Mouse (Mus musculus): Measurements from ENCODE around the gene Scn3a.

Scn3a gene

DNA sequence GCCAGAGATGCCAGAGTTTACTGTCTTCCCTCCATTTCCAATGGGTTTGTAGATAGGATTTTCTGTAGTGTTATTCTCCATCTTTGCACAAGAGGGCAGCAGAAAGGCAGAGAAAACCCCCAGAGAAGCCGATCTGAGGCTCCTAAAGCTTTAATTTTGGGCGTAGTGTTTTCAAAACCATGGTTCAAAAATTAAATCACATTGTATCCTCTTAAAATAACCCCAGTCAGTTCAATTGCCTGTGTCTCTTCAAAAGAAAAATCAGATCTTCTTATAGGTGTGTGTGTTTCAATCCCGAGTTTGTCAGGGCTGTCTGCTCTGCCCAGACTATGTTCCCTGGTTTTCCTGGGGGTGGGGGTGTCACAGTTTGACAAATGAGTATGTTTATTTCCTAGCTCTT is 153.7 kb downstream of the Scn3a start:
- DNase-seq (ENCODE audit: low spot score in 2 of 2), result no peak
